Mouse (Mus musculus) neural tube, embryonic 11.5 days (tissue): Measurements from ENCODE around the gene Ttll5. TPM values are rescaled to one million over a fixed set of nuclear protein-coding genes. Genes with fewer than 3 reads are reported as not detected.

Experiments used
- ATAC-seq: fragments of 200-750 bp; cut with Nextera tagmentation; 2 replicates; pipeline ENCODE4 v1.8.0; 2017; ENCODE audit warnings: moderate number of reproducible peaks, mild to moderate bottlenecking, moderate TSS enrichment, moderate library complexity; ENCODE audit not compliant: insufficient read depth, low FRiP score, low TSS enrichment
- DNase-seq: peaks from one replicate; pipeline ENCODE4 v3.0.0-alpha.2; 2015; ENCODE audit warnings: low spot score
- H3K27ac ChIP-seq: fragments of 300-500 bp; sonication (generic); 2 replicates; pipeline ENCODE4 v1.5.1; 2014; ENCODE audit warnings: low read depth, mild to moderate bottlenecking, low read length
- H3K27me3 ChIP-seq: fragments of 300-500 bp; sonication (generic); 2 replicates; pipeline ENCODE4 v1.6.1; 2014; ENCODE audit warnings: mild to moderate bottlenecking, low read length, mixed read lengths; ENCODE audit not compliant: control insufficient read depth, insufficient read depth
- H3K36me3 ChIP-seq: fragments of 300-500 bp; sonication (generic); 2 replicates; pipeline ENCODE4 v1.6.1; 2014; ENCODE audit warnings: mild to moderate bottlenecking, low read length, moderate library complexity, mixed read lengths; ENCODE audit not compliant: control insufficient read depth, insufficient read depth
- H3K4me1 ChIP-seq: fragments of 300-500 bp; sonication (generic); 2 replicates; pipeline ENCODE4 v1.6.1; 2014; ENCODE audit warnings: low read length, mixed read lengths; ENCODE audit not compliant: control insufficient read depth, insufficient read depth
- H3K4me2 ChIP-seq: fragments of 300-500 bp; sonication (generic); 2 replicates; pipeline ENCODE4 v1.6.1; 2014; ENCODE audit warnings: low read depth, mild to moderate bottlenecking, moderate library complexity
- H3K4me3 ChIP-seq: fragments of 300-500 bp; sonication (generic); 2 replicates; pipeline ENCODE4 v1.5.1; 2014; ENCODE audit warnings: low read depth, low read length
- H3K9ac ChIP-seq: fragments of 300-500 bp; sonication (generic); 2 replicates; pipeline ENCODE4 v1.6.1; 2014; ENCODE audit warnings: mild to moderate bottlenecking, low read length
- H3K9me3 ChIP-seq: fragments of 300-500 bp; sonication (generic); 2 replicates; pipeline ENCODE4 v1.6.1; 2016; ENCODE audit warnings: low read length; ENCODE audit not compliant: control insufficient read depth
- WGBS: fragments of 180-500 bp; shearing (Covaris S2); extraction: QIAGEN DNeasy Blood & Tissue Kit; methylation state at CpG from one replicate; pipeline ENCODE4 v1.1.7; 2014; 5-methylcytosine and 5-hydroxymethylcytosine counted together
- polyA plus RNA-seq: library from polyadenylated mRNA; unstranded; fragments of >200 nt; fragmentation: Nextera tagmentation; extraction: Ambion mirVana; gene quantifications from 2 replicates; pipeline ENCODE4 v1.2.1, GENCODE M21; 2014

The Ttll5 gene
- polyA plus RNA-seq, 1 experiment from 2014 or later = 14.2 TPM

DNA sequence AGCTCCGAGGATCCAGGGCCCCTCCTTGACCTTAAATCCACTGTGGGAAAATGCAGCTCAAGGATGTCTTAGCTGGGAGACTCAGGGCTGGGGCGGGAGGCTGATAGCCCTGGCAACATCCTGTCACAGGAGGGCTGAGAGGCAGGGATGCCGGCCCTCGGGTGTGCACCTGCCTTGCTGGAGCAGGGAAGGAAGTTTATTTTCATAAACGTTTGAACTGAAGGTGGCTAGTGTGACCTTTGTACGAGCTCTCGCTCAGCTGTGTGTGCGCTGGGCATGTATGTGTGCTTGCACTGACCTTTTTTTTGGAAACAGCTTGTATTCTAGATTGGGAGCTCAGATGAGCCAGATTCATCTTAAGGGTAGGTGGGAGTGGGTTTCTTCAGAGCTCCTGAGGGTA, 279.4 kb downstream of the Ttll5 start:
- Histone ChIP-seq H3K27ac (no peak overlapping the region), H3K9me3 (no peaks in the 10 kb centered on the region), H3K27me3 (no peaks in the 10 kb centered on the region), H3K36me3 (no peaks in the 10 kb centered on the region), H3K4me3 (no peak overlapping the region), H3K4me1 (peaks cover 3% of the 10 kb centered on the region; the same call in 1 of the 2 replicates), H3K9ac (no peak overlapping the region), H3K4me2 (no peak overlapping the region)
- ATAC-seq (no peak), DNase-seq (no peak)
- 59% methylated on average over 8 of the region's 8 CpGs for whole genome bisulfite sequencing

DNA sequence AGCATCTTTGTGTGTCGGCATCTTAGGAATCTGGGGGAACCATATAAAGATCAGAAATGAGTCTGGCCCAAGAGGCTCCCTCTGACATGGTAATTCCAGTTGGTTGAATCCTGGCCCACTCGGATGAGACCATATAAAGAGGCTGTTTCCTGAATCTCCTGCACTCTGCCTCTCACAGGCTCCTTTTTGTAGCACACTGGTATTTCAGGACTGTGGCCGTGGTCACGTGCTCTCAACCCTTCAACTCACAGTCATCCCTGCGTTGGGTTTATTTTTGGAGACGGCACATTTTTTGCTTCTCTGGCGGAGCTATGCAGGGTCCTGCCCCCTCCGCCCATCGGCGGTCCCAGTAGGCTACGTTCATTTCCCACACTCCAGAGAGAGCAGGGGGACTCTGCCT, 279.8 kb downstream of the Ttll5 start:
- Histone ChIP-seq H3K9ac (no peak overlapping the region), H3K27ac (no peak overlapping the region), H3K27me3 (no peaks in the 10 kb centered on the region), H3K36me3 (no peaks in the 10 kb centered on the region), H3K4me1 (peaks cover 3% of the 10 kb centered on the region; the same call in 1 of the 2 replicates), H3K9me3 (no peaks in the 10 kb centered on the region), H3K4me2 (no peak overlapping the region), H3K4me3 (no peak overlapping the region)
- DNase-seq (no peak), ATAC-seq (no peak)
- 87% methylated on average over 11 of the region's 11 CpGs for WGBS

DNA sequence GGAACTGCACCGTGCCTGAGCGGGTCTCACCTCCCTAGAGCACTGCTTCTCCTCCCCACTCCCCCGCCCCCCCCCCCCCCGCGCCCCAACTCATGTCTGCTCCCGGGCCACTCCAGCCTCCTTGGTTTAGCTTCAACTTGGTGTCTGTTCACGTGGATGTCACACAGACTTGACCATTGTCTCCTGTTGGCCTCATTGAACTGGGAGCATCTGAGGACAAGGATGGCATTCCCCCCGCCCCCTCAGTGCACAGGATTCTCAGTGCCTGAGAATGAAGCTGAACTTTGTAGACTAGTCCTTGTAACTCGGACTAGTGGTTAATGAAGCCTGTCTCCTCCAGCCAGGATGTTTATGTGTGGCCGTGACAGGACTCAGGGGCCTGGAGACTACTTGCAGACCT, 281.1 kb downstream of the Ttll5 start:
- peaks cover 3% of the 10 kb centered on the region; the same call in 1 of the 2 replicates for H3K4me1 ChIP-seq
- no peak overlapping the region for H3K4me3 ChIP-seq
- no peak overlapping the region for H3K9ac ChIP-seq
- H3K27ac ChIP-seq = no peak overlapping the region
- DNase-seq = no peak
- H3K36me3 ChIP-seq = no peaks in the 10 kb centered on the region
- H3K9me3 ChIP-seq = no peaks in the 10 kb centered on the region
- no peak overlapping the region for H3K4me2 ChIP-seq
- ATAC-seq = no peak
- H3K27me3 ChIP-seq = no peaks in the 10 kb centered on the region
- WGBS = 70% methylated on average over 6 of the region's 10 CpGs

DNA sequence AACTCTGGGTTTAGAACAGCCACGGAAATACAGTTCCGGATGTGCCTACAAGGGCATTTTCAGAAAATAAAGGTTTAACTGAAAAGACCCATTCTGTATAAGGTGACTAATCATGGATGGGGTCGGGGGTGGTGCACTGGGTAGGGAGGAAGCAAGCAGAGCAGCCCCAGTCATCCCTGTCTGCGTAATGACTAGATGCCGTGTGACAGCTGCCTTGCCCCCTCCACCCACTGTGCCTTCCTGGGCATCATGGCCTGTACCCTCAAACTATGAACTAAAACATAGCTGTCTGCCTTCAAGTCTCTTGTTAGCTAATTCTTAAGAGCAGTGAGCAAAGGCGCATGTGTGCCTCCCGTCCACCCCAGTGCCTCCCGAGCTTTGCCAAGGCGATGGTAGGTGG, 281.6 kb downstream of the Ttll5 start:
- peaks cover 3% of the 10 kb centered on the region; the same call in 1 of the 2 replicates for H3K4me1 ChIP-seq
- DNase-seq (no peak), ATAC-seq (no peak)
- H3K9ac ChIP-seq = no peak overlapping the region
- no peaks in the 10 kb centered on the region for H3K27me3 ChIP-seq
- no peak overlapping the region for H3K27ac ChIP-seq
- H3K4me3 ChIP-seq = no peak overlapping the region
- no peaks in the 10 kb centered on the region for H3K36me3 ChIP-seq
- no peak overlapping the region for H3K4me2 ChIP-seq
- no peaks in the 10 kb centered on the region for H3K9me3 ChIP-seq
- WGBS = 92% methylated on average over 9 of the region's 9 CpGs

DNA sequence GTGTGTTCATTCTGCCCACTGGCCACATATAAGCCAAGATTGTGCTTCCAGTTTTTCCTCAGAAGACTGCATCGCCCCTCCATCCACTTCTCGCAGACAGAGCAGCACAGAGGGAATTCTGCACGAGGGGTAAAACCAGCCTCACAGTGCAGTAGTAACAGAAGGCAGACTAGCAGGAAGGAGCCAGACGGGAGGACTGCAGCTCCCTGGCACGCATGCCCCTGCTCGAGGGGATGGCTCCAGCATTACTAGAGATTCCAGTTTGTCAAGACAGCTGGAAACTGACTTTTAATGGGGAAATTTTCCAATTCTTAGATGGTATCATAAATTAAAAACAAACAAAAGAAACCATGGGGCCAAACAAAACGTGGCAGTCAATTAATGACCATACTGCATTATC, 283.2 kb downstream of the Ttll5 start:
- ATAC-seq (no peak), DNase-seq (no peak)
- WGBS = 88% methylated on average over 7 of the region's 7 CpGs
- H3K27ac ChIP-seq = no peak overlapping the region
- H3K4me1 ChIP-seq = peaks cover 3% of the 10 kb centered on the region; the same call in 1 of the 2 replicates
- H3K36me3 ChIP-seq = no peaks in the 10 kb centered on the region
- H3K27me3 ChIP-seq = no peaks in the 10 kb centered on the region
- no peak overlapping the region for H3K4me3 ChIP-seq
- H3K9me3 ChIP-seq = no peaks in the 10 kb centered on the region
- no peak overlapping the region for H3K4me2 ChIP-seq
- no peak overlapping the region for H3K9ac ChIP-seq

DNA sequence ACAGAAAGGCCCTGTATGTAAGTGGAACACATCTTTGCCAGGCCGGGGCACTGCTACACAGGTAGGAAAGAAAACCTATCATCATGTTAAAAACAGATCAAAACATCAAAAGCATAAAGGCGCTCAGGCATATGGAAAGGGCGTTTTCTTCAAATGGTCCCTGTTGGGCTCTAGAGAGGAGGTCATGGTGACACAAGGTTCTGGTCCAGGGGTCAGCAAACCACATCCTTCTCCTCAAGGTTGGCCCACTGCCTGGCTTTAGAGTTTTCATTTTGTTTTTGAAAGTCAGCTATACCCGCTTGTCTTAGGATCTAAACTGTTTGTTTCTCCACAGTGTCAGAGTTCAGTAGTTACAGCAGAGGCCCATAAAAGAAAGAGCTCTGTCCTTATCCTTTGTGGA, 285.1 kb downstream of the Ttll5 start:
- Histone ChIP-seq H3K27ac (no peak overlapping the region), H3K4me1 (no peaks in the 10 kb centered on the region), H3K4me3 (no peak overlapping the region), H3K9ac (no peak overlapping the region), H3K9me3 (no peaks in the 10 kb centered on the region), H3K4me2 (no peak overlapping the region), H3K27me3 (no peaks in the 10 kb centered on the region), H3K36me3 (no peaks in the 10 kb centered on the region)
- ATAC-seq (no peak), DNase-seq (no peak)
- WGBS = 88% methylated on average over 4 of the region's 4 CpGs

DNA sequence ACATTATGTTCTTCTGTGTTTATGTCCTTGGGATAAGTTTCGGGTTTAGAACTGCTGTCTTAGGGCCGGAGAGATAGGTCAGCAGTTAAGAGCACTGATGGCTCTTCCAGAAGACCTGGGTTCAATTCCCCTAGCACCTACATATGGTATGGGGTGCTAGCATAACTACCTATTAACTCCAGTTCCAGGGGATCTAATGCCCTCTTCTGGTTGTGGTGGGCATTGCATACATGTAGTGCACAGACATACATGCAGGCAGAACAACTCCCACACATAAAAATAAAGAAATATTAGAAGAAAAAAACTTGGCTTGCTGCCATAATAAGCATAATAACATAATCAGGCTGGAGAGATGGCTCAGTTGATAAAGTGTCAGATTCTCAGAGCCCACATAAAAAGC, 286.2 kb downstream of the Ttll5 start:
- DNase-seq (no peak), ATAC-seq (no peak)
- no peak overlapping the region for H3K4me3 ChIP-seq
- no peak overlapping the region for H3K27ac ChIP-seq
- H3K9me3 ChIP-seq = no peaks in the 10 kb centered on the region
- H3K27me3 ChIP-seq = no peaks in the 10 kb centered on the region
- H3K4me1 ChIP-seq = no peaks in the 10 kb centered on the region
- no peaks in the 10 kb centered on the region for H3K36me3 ChIP-seq
- no peak overlapping the region for H3K9ac ChIP-seq
- H3K4me2 ChIP-seq = no peak overlapping the region
- 88% methylated on average over 2 of the region's 2 CpGs for WGBS

Other genes with a start within 250 kb of the Ttll5 start
- 0.69 and 0.87 TPM in 2 replicates for gene Jdp2, start 225.6 kb upstream of the Ttll5 start, polyA plus RNA-seq
- 1.1 and 1.5 TPM in 2 replicates for gene Batf, start 138.0 kb upstream of the Ttll5 start, polyA plus RNA-seq
- 1.4 and 1.5 TPM in 2 replicates for gene Flvcr2, start 78.1 kb upstream of the Ttll5 start, polyA plus RNA-seq
- gene Erg28, start 109 bp upstream of the Ttll5 start, polyA plus RNA-seq = 92.7 and 102 TPM in 2 replicates